Mouse (Mus musculus): ENCODE data around the gene Lyar. TPM values are rescaled to one million over a fixed set of nuclear protein-coding genes. Genes with fewer than 3 reads are reported as not detected.
A peak's percentile ranks its signal among the peaks of the same experiment; 100 is the strongest.

Gene Lyar
- polyA plus RNA-seq, 2 experiments, result 44.6 to 64.2 TPM

GRCm38 (mm10) chr5:38258773-38259146 lies 38.5 kb downstream of the Lyar start:
- Histone ChIP-seq H3K9me3 (ENCODE audit: control insufficient read depth, low read length) (no peaks in the 10 kb centered on the region), H3K36me3 (replicated peaks; ENCODE audit: control insufficient read depth, insufficient read depth, low read depth) (peaks cover 11% of the 10 kb centered on the region), H3K27ac (no peak overlapping the region), H3K9ac (replicated peaks) (no peak overlapping the region), H3K27me3 (ENCODE audit: control insufficient read depth, insufficient read depth, low read length) (no peaks in the 10 kb centered on the region), H3K4me2 (ENCODE audit: low read depth) (no peak overlapping the region), H3K4me3 (ENCODE audit: insufficient read depth in 1 of 2, low read depth in 2 of 2, low read length in 2 of 2) (no peak overlapping the region), H3K4me1 (replicated peaks; ENCODE audit: control insufficient read depth in 2 of 2, insufficient read depth in 2 of 2, low read length in 1 of 2) (peaks cover 6 to 7% of the 10 kb centered on the region in 2 experiments; a peak in 3 of 4 replicates)
- TF ChIP-seq CTCF (IDR thresholded peaks at IDR 0.05; ENCODE audit: low read depth) (no peak), EP300 (IDR thresholded peaks at IDR 0.05; ENCODE audit: low read depth) (no peak)
- DNase-seq (ENCODE audit: low read depth in 3 of 3, low spot score in 3 of 3), result no peak
- WGBS (ENCODE audit: insufficient replicate concordance), result 70% methylated on average over 5 of the region's 5 CpGs
- no peak for ATAC-seq (ENCODE audit: insufficient read depth)

GRCm38 (mm10) chr5:38259455-38260106 lies 39.3 kb downstream of the Lyar start:
- ATAC-seq (ENCODE audit: insufficient read depth), result peak; percentile 23; the same call in 1 of the 2 replicates
- TF ChIP-seq EP300 (IDR thresholded peaks at IDR 0.05; ENCODE audit: low read depth), result no peak
- TF ChIP-seq CTCF (IDR thresholded peaks at IDR 0.05; ENCODE audit: low read depth), result no peak
- no peak for DNase-seq (ENCODE audit: low read depth in 3 of 3, low spot score in 3 of 3)

GRCm38 (mm10) chr5:38260107-38260682 lies 39.9 kb downstream of the Lyar start, which contains the start of gene Tmem128:
Tmem128 (plus strand) TSS chr5:38260185.
- WGBS (ENCODE audit: insufficient replicate concordance), result under 1% methylated on average over 40 of the region's 40 CpGs
- peak within 1 kb of the TSS; percentile 28 for H3K27ac ChIP-seq
- H3K9me3 ChIP-seq (ENCODE audit: control insufficient read depth, low read length), result no peaks in the 10 kb centered on the region
- DNase-seq (ENCODE audit: low read depth in 3 of 3, low spot score in 3 of 3), result peak; percentile 25 to 43 (median 38)
- H3K36me3 ChIP-seq (replicated peaks; ENCODE audit: control insufficient read depth, insufficient read depth, low read depth), result peaks cover 26% of the 10 kb centered on the region
- H3K4me3 ChIP-seq (ENCODE audit: insufficient read depth in 1 of 2, low read depth in 2 of 2, low read length in 2 of 2), result peak within 1 kb of the TSS; percentile 81 to 97
- no peaks in the 10 kb centered on the region for H3K27me3 ChIP-seq (ENCODE audit: control insufficient read depth, insufficient read depth, low read length)
- peak within 1 kb of the TSS; percentile 88 for H3K4me2 ChIP-seq (ENCODE audit: low read depth)
- peaks cover 6 to 7% of the 10 kb centered on the region in 2 experiments; a peak in 3 of 4 replicates for H3K4me1 ChIP-seq (replicated peaks; ENCODE audit: control insufficient read depth in 2 of 2, insufficient read depth in 2 of 2, low read length in 1 of 2)
- peak; percentile 74 for ATAC-seq (ENCODE audit: insufficient read depth)
- peak within 1 kb of the TSS; percentile 74 for H3K9ac ChIP-seq (replicated peaks)
- TF ChIP-seq EP300 (IDR thresholded peaks at IDR 0.05; ENCODE audit: low read depth), result no peak
- no peak for TF ChIP-seq CTCF (IDR thresholded peaks at IDR 0.05; ENCODE audit: low read depth)

More at GRCm38 (mm10) chr5:38259455-38260106, 39.3 kb downstream of the Lyar start:
- Histone ChIP-seq H3K4me3 (ENCODE audit: insufficient read depth in 1 of 2, low read depth in 2 of 2, low read length in 2 of 2) (peak overlapping the region; percentile 81 to 97), H3K9ac (replicated peaks) (peak overlapping the region; percentile 74), H3K27ac (peak overlapping the region; percentile 28), H3K27me3 (ENCODE audit: control insufficient read depth, insufficient read depth, low read length) (no peaks in the 10 kb centered on the region), H3K4me2 (ENCODE audit: low read depth) (peak overlapping the region; percentile 88), H3K36me3 (replicated peaks; ENCODE audit: control insufficient read depth, insufficient read depth, low read depth) (peaks cover 20% of the 10 kb centered on the region), H3K9me3 (ENCODE audit: control insufficient read depth, low read length) (no peaks in the 10 kb centered on the region), H3K4me1 (replicated peaks; ENCODE audit: control insufficient read depth in 2 of 2, insufficient read depth in 2 of 2, low read length in 1 of 2) (peaks cover 6 to 7% of the 10 kb centered on the region in 2 experiments; a peak in 3 of 4 replicates)
- 29% methylated on average over 9 of the region's 9 CpGs for WGBS (ENCODE audit: insufficient replicate concordance)

GRCm38 (mm10) chr5:38270942-38271341 lies 50.7 kb downstream of the Lyar start:
- no peak for TF ChIP-seq CTCF (IDR thresholded peaks at IDR 0.05; ENCODE audit: low read depth)
- no peak for TF ChIP-seq EP300 (IDR thresholded peaks at IDR 0.05; ENCODE audit: low read depth)
- 86% methylated on average over 3 of the region's 3 CpGs for WGBS (ENCODE audit: insufficient replicate concordance)
- H3K9me3 ChIP-seq (ENCODE audit: control insufficient read depth, low read length), result no peaks in the 10 kb centered on the region
- no peak for DNase-seq (ENCODE audit: low read depth in 3 of 3, low spot score in 3 of 3)
- peaks cover 11% of the 10 kb centered on the region for H3K36me3 ChIP-seq (replicated peaks; ENCODE audit: control insufficient read depth, insufficient read depth, low read depth)
- no peak overlapping the region for H3K27ac ChIP-seq
- ATAC-seq (ENCODE audit: insufficient read depth), result no peak
- H3K4me1 ChIP-seq (replicated peaks; ENCODE audit: control insufficient read depth in 2 of 2, insufficient read depth in 2 of 2, low read length in 1 of 2), result no peaks in the 10 kb centered on the region
- H3K9ac ChIP-seq (replicated peaks), result no peak overlapping the region
- peaks cover 13% of the 10 kb centered on the region for H3K27me3 ChIP-seq (ENCODE audit: control insufficient read depth, insufficient read depth, low read length)
- H3K4me2 ChIP-seq (ENCODE audit: low read depth), result no peak overlapping the region
- no peak overlapping the region for H3K4me3 ChIP-seq (ENCODE audit: insufficient read depth in 1 of 2, low read depth in 2 of 2, low read length in 2 of 2)

GRCm38 (mm10) chr5:38273831-38274230 lies 53.6 kb downstream of the Lyar start:
- Histone ChIP-seq H3K4me1 (replicated peaks; ENCODE audit: control insufficient read depth in 2 of 2, insufficient read depth in 2 of 2, low read length in 1 of 2) (no peaks in the 10 kb centered on the region), H3K27ac (no peak overlapping the region), H3K27me3 (ENCODE audit: control insufficient read depth, insufficient read depth, low read length) (peaks cover 39% of the 10 kb centered on the region), H3K36me3 (replicated peaks; ENCODE audit: control insufficient read depth, insufficient read depth, low read depth) (peaks cover 2% of the 10 kb centered on the region; the same call in 1 of the 2 replicates), H3K9me3 (ENCODE audit: control insufficient read depth, low read length) (no peaks in the 10 kb centered on the region), H3K4me2 (ENCODE audit: low read depth) (no peak overlapping the region), H3K4me3 (ENCODE audit: insufficient read depth in 1 of 2, low read depth in 2 of 2, low read length in 2 of 2) (no peak overlapping the region), H3K9ac (replicated peaks) (no peak overlapping the region)
- TF ChIP-seq EP300 (IDR thresholded peaks at IDR 0.05; ENCODE audit: low read depth) (no peak), CTCF (IDR thresholded peaks at IDR 0.05; ENCODE audit: low read depth) (no peak)
- WGBS (ENCODE audit: insufficient replicate concordance), result 18% methylated on average over 4 of the region's 4 CpGs
- no peak for DNase-seq (ENCODE audit: low read depth in 3 of 3, low spot score in 3 of 3)
- ATAC-seq (ENCODE audit: insufficient read depth), result no peak
